Mouse (Mus musculus): ENCODE data around the gene Gm49601. TPM values are rescaled to one million over a fixed set of nuclear protein-coding genes. Genes with fewer than 3 reads are reported as not detected.

Gene Gm49601
- polyA plus RNA-seq, 1 experiment = not detected

DNA sequence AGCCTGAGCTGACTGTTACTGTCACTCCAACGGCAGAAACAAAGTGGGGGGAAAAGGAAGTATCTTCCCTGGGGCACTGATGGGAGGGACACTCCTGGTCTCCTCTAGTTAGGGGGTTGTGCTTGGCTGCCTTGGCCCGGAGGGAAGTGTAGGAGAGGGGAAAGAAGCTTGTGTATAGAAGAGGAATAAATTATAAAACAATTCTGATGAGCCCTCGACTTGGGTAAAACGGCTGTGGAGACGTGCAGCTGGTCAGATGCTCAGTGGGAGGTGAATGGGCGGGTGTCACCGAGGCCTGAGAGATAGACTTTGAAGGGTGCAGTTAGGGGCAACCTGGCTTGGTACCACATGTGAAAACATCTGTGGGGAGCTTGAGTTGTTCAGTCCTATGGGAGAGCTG lies 4.9 kb upstream of the Gm49601 start:
- H3K27ac ChIP-seq (ENCODE audit: insufficient read depth, low read depth, low read length) = no peak overlapping the region
- TF ChIP-seq POLR2A (IDR thresholded peaks at IDR 0.05; ENCODE audit: borderline replicate concordance, low read depth, low read length) (no peak), CTCF (IDR thresholded peaks at IDR 0.05; ENCODE audit: low read depth, low read length) (no peak)

DNA sequence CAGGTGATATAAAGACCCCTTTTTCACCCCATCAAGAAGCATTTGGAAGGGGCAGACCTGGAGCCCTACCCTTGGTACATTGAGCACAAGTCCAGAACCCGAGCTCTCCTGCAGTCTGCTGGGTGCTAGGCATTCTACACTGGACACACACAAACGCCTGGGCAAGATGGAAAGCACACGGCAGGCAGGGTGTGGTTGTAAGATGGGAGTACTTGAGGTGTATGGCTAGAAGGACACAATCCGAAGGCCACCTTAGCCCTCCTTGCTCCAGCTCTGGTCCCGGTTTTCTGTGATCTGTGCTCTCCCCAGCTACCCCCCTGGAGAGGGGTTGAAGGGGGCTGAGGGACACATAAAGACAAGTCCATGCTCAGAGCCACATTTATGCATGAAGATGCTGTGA lies 4.1 kb upstream of the Gm49601 start:
- H3K4me3 ChIP-seq (ENCODE audit: insufficient read depth, low read length) = no peak overlapping the region
- H3K27ac ChIP-seq (ENCODE audit: insufficient read depth, low read depth, low read length) = no peak overlapping the region
- peaks cover 4% of the 10 kb centered on the region; the same call in 1 of the 2 replicates for H3K4me1 ChIP-seq (ENCODE audit: control insufficient read depth, insufficient read depth, low read length)
- TF ChIP-seq POLR2A (IDR thresholded peaks at IDR 0.05; ENCODE audit: borderline replicate concordance, low read depth, low read length) = no peak
- TF ChIP-seq CTCF (IDR thresholded peaks at IDR 0.05; ENCODE audit: low read depth, low read length) = no peak

More for the DNA sequence above, 4.9 kb upstream of the Gm49601 start:
- Histone ChIP-seq H3K4me1 (ENCODE audit: control insufficient read depth, insufficient read depth, low read length) (peaks cover under 1% of the 10 kb centered on the region; the same call in 1 of the 2 replicates), H3K4me3 (ENCODE audit: insufficient read depth, low read length) (no peak overlapping the region)

DNA sequence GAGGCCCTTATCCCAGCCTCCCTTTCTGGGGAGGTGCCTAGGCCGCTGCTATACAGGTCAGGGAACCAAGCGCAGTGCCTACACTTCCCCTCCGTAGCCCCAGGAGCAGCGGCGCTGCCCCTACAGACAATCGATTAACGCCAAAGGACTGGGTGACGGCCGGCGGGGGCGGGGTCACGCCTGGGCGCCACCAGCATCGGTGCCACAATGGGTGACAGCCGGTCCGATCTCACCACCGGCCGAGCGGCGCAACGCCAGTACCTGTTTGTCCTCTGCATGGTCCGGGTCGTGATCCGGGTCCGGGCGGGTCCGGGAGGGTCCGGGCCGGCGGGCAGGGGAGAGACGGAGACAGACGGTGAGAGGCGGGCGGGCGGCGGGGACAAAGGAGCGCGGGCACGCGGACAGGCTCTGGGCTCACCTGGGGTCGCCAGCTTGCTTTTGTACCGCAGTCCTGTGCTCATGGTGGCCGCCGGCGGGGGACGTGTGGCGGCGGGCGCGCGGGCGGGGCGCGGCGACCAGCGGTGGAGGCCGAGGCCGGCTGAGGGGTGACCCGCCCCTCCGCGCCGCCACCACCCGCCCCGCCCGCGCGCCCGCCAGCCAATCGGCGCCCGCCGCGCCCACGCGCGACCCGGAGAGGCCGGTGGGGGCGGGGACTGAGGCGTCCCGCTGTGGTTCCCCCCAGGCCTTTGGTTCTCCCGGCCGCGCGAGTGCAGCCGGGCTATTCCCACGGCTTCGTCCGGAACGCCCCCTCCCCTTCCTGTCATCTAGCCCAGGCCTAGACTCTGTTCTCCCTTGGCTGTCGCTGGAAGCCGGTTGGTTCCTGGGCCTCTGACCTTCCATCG lies 3.4 kb upstream of the Gm49601 start, which contains the start of gene Sept5:
Gene Sept5, minus strand, starts transcription at position 565 of the 842 bp plus-strand sequence.
- TF ChIP-seq CTCF (IDR thresholded peaks at IDR 0.05; ENCODE audit: low read depth, low read length) (no peak), POLR2A (IDR thresholded peaks at IDR 0.05; ENCODE audit: borderline replicate concordance, low read depth, low read length) (no peak)
- no peak within 1 kb of the TSS for H3K27ac ChIP-seq (ENCODE audit: insufficient read depth, low read depth, low read length)
- H3K4me1 ChIP-seq (ENCODE audit: control insufficient read depth, insufficient read depth, low read length) = peaks cover 4% of the 10 kb centered on the region; the same call in 1 of the 2 replicates
- H3K4me3 ChIP-seq (ENCODE audit: insufficient read depth, low read length) = peak within 1 kb of the TSS; percentile 59

DNA sequence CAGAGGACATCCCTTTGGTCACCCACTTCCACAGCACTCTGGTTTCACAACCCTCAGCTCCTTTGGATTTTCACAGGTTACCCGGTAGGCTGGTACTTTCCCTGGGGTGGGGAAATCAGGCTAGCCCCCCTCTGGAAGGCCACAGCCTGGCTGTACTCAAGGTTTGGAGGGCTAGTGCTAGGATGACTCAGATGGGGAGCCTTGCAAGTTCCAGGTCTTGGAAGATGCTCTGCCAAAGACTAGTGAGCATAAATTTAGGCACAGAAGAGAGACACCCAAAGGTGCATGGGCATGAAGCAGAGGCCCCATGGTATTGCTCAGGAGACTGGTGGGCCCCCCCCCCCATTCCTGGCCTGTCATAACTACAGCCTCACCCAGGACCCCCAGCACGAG lies 2.7 kb upstream of the Gm49601 start:
- H3K4me3 ChIP-seq (ENCODE audit: insufficient read depth, low read length) = peak overlapping the region; percentile 59
- H3K27ac ChIP-seq (ENCODE audit: insufficient read depth, low read depth, low read length) = no peak overlapping the region
- H3K4me1 ChIP-seq (ENCODE audit: control insufficient read depth, insufficient read depth, low read length) = peaks cover 4% of the 10 kb centered on the region; the same call in 1 of the 2 replicates
- TF ChIP-seq CTCF (IDR thresholded peaks at IDR 0.05; ENCODE audit: low read depth, low read length) (no peak), POLR2A (IDR thresholded peaks at IDR 0.05; ENCODE audit: borderline replicate concordance, low read depth, low read length) (no peak)

DNA sequence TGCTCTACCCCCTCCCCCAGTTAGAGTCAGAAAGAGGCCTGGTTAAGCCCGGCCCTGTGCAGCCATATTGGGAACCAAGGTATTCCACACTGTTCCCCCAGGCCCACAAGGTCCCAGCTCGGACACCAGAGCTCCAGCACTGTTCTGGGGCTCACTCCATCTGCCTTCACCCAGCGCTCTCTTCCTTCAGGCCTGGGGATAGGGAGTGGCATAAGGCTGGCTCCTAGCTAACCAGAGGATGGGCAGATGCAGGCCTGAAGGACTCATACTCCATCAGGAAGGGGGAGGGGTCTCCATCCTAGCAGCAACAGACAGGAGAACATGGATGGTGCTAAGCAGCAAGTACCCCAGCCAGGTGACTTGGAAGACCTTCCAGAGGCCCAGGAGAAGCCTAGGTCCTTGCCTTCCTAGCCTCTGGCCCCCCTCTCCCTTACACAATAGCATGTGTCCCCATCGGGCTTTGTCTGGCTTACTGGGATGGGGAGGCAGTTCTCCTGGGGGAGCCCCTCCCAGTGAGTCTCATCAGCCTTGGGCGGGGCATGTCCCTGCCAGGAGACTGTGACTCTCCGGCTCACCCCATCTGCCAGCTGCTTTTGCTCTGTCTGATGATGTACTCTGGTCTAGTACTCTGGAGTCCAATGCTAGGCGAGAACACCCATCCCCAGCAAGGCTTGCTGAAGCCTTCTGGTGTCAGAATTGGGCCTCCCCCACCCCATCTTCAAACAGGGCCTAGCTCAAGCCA lies 2.1 kb upstream of the Gm49601 start:
- Histone ChIP-seq H3K4me1 (ENCODE audit: control insufficient read depth, insufficient read depth, low read length) (peaks cover 4% of the 10 kb centered on the region; the same call in 1 of the 2 replicates), H3K27ac (ENCODE audit: insufficient read depth, low read depth, low read length) (no peak overlapping the region), H3K4me3 (ENCODE audit: insufficient read depth, low read length) (no peak overlapping the region)
- TF ChIP-seq CTCF (IDR thresholded peaks at IDR 0.05; ENCODE audit: low read depth, low read length) (no peak), POLR2A (IDR thresholded peaks at IDR 0.05; ENCODE audit: borderline replicate concordance, low read depth, low read length) (no peak)

DNA sequence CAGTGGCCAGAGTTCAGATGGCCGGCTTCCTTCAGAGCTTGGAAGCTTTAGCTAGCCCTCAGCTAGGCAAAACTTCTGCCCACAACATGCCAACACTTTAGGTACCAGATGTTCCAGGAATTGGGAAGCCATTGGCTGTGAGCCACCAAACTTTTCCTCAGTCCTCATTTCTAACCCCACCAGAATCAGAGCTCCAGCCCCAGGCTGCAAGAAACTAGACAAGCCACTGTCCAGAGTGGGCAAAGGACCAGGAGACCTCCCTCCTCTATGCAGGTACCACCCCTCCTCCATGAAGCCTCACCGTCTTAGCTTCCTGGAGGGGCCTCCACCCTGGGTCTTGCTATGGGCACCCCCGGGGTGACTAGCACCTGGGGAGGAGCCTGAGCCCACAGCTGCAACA lies 936 bp upstream of the Gm49601 start:
- peaks cover 4% of the 10 kb centered on the region; the same call in 1 of the 2 replicates for H3K4me1 ChIP-seq (ENCODE audit: control insufficient read depth, insufficient read depth, low read length)
- TF ChIP-seq POLR2A (IDR thresholded peaks at IDR 0.05; ENCODE audit: borderline replicate concordance, low read depth, low read length) (no peak), CTCF (IDR thresholded peaks at IDR 0.05; ENCODE audit: low read depth, low read length) (no peak)
- H3K4me3 ChIP-seq (ENCODE audit: insufficient read depth, low read length) = no peak overlapping the region
- no peak overlapping the region for H3K27ac ChIP-seq (ENCODE audit: insufficient read depth, low read depth, low read length)

DNA sequence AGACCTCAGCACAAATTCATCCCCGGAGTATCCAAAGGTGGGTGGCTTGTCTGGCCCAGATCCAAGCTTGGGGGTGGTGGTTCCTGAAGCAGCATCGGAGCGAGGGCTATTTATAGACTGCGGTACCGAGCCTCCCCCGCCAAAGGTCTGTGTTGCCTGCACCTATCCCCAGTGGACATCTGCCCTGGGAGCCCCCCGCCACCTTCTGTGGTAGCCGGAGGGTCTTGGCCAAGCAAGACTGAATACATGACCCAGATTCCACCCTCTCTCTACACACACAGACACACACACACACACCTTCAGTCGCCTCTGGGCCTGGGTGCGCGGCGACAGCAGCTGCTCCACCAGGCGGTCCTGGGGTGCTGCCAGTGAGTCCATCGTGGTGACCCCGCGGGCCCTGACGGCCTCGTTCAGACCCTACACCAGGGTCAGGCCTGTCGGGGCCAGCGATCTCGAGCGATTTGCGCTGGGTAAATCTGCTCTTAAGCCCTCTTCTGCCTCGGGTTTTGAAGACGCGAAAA lies 376 bp downstream of the Gm49601 start:
- Histone ChIP-seq H3K4me1 (ENCODE audit: control insufficient read depth, insufficient read depth, low read length) (peaks cover 4% of the 10 kb centered on the region; the same call in 1 of the 2 replicates), H3K4me3 (ENCODE audit: insufficient read depth, low read length) (peak overlapping the region; percentile 47), H3K27ac (ENCODE audit: insufficient read depth, low read depth, low read length) (no peak overlapping the region)
- TF ChIP-seq CTCF (IDR thresholded peaks at IDR 0.05; ENCODE audit: low read depth, low read length) (no peak), POLR2A (IDR thresholded peaks at IDR 0.05; ENCODE audit: borderline replicate concordance, low read depth, low read length) (no peak)

DNA sequence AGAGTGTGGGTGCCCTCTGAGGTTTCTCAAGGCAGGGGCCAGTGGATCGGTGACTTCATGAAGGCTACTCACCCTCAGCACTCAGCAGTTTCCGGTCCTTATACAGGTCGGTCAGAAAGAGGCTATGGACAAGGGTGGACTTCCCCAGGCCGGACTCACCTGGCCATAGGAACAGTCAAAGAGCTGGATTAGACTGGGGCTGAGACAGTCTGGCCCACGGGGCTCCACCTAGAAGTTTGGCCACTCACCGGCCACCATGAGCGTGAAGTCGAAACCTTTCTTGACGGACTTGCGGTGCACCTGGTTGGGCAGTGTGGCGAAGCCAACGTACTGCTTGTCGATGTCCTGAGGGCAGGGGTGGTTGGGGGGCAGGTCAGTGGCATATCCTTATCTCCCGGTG lies 1.1 kb downstream of the Gm49601 start:
- H3K4me3 ChIP-seq (ENCODE audit: insufficient read depth, low read length) = no peak overlapping the region
- no peak overlapping the region for H3K27ac ChIP-seq (ENCODE audit: insufficient read depth, low read depth, low read length)
- TF ChIP-seq CTCF (IDR thresholded peaks at IDR 0.05; ENCODE audit: low read depth, low read length) (no peak), POLR2A (IDR thresholded peaks at IDR 0.05; ENCODE audit: borderline replicate concordance, low read depth, low read length) (no peak)
- peaks cover 4% of the 10 kb centered on the region; the same call in 1 of the 2 replicates for H3K4me1 ChIP-seq (ENCODE audit: control insufficient read depth, insufficient read depth, low read length)

DNA sequence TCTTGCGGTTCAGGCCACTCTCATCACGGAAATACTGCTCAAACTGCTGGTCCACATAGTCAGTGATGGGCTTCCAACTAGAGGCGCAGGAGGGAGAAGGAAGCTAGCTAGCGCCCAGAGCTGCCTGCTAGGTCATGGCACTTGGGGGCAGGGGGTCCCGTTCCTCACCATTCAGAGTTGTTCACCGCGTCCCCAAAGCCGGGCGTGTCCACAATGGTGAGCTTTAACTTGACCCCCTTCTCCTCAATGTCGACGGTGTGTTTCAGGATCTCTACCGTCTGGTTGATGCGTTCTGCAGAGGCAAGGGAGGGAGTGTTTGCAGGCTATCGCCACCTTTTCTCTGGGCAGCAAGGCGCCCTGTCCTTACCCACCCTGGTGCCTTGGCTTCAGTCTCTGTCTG lies 1.6 kb downstream of the Gm49601 start:
- no peak for TF ChIP-seq POLR2A (IDR thresholded peaks at IDR 0.05; ENCODE audit: borderline replicate concordance, low read depth, low read length)
- TF ChIP-seq CTCF (IDR thresholded peaks at IDR 0.05; ENCODE audit: low read depth, low read length) = no peak
- Histone ChIP-seq H3K4me1 (ENCODE audit: control insufficient read depth, insufficient read depth, low read length) (peaks cover 4% of the 10 kb centered on the region; the same call in 1 of the 2 replicates), H3K27ac (ENCODE audit: insufficient read depth, low read depth, low read length) (no peak overlapping the region), H3K4me3 (ENCODE audit: insufficient read depth, low read length) (no peak overlapping the region)
